Mouse (Mus musculus): Measurements from ENCODE around the gene Sigirr.
A peak's percentile ranks its signal among the peaks of the same experiment; 100 is the strongest.

Sigirr gene

DNA sequence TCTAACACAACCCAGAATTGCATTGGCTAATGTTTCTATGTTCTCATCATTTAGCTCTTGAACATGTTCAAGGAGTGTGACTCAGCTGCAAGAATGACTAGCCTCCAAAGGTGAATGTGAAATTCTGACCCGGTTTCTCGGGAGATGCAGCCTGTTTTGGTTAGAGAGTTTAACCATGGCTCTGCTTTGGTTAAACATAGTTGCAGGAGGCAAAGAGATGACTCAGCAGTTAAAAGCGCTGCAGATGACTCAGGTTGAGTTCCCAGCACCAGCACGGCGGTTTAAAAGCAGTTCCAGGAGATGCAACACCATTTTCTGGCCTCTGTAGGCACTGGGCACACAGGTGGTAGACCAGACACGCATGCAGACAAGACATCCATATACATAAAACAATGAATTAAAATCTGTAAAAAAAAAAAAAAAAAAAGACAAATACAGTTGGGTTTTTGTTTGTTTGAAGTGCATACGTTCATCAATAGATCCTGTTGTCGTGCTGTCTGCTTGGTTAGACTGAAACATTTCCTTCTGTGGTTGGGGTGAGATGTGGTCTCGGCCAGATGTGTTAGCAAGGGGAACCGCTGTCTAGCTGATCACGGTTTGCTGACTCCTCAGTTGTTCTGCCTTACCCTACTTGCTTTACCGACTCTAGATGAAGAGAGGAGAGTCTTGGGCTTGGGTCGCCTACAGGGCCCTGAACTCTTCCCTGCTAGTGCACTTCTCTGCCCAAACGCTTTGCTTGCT is 41.6 kb downstream of the Sigirr start:
- no peak for TF ChIP-seq GATA4 (IDR thresholded peaks at IDR 0.05; ENCODE audit: insufficient replicate concordance, low read length)

DNA sequence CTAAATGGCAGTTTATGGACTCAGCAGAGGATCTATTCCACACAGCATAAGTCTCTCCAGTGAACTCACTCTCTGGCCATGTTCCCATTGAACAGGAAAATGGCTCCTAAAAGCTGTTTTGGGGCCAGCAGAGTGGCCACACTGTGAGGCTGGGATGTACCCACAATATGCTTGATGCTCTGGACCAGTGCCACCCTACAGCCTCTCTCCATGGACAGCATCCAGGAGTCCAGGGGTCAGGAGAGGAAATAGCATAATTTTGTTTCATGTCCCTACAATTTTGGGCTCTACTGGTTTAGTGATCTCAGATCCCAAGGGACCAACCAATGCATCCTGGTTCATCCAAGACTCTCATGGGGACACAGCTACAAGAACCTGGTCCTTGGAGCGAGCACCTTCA is 42.8 kb downstream of the Sigirr start:
- no peak for TF ChIP-seq GATA4 (IDR thresholded peaks at IDR 0.05; ENCODE audit: insufficient replicate concordance, low read length)

DNA sequence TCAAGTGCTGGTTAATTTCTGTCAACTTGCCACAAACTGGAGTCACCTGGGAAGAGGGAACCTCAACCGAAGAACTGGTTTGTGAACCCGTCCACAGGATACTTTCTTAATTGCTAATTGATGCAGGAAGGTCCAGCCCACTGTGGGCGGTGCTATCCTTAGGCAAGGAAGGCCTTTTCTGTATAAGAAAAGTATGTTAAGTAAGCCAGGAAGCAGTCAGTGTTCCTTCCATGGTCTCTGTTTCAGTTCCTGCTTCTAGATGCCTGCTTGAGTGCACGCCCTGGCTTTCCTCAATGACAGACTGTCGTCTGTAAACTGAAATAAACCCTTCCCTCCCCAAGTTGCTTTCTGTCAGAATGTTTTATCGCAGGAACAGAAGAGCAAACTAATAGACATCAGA is 43.4 kb downstream of the Sigirr start:
- TF ChIP-seq GATA4 (IDR thresholded peaks at IDR 0.05; ENCODE audit: insufficient replicate concordance, low read length): no peak

DNA sequence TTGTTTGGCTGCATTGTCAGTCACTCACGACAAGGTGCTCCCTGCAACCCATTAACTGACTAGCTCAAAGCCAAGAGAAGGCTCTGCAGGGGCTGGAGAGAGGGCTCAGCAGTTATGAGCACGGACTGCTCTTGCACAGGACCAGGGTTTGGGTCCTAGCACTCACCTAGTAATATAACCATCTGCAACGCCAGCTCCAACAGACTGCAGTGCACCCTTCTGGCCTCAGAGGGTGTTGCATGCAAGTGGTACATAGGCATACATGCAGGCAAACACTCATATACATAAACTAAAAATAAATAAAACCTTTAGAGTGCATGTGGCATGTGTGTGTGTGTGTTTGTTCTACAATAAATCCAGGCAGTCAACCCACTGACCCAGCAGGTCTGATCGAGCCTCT is 44.6 kb downstream of the Sigirr start:
- no peak for TF ChIP-seq GATA4 (IDR thresholded peaks at IDR 0.05; ENCODE audit: insufficient replicate concordance, low read length)

DNA sequence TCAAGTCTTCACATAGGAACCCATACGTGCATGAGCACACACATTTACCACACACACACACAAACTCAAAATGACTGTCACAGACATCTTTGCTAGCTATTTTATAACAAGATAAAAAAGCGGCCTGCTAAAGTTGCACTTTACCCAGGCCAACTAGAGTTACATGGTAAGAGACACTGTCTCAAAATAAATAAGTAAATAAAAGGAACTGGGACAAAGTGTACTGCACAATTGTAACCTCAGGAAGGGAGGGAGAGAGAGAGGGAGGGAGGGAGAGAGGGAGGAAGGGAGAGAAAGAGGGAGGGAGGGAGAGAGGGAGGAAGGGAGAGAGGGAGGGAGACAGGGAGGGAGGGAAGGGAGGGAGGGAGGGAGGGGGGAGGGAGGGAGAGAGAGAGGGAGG is 48.0 kb downstream of the Sigirr start:
- no peak for TF ChIP-seq GATA4 (IDR thresholded peaks at IDR 0.05; ENCODE audit: insufficient replicate concordance, low read length)

DNA sequence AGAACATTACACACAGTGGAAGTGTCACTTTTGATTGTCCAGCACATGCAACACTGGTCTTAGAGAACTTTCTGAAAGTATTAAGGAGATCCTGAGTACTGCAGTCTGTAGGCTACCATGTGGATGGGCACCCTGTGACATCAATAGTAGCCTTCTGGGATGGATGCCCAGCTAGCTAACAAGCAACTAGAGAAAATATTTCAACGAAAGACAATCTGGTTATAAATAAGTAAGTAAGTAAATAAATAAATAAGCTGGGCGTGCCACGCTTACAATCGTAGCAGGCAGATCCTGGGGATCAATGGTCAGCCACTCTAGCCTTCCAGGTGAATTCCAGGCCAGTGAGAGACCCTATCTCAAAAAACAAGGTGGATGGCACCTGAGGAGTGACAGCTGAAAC is 48.4 kb downstream of the Sigirr start:
- no peak for TF ChIP-seq GATA4 (IDR thresholded peaks at IDR 0.05; ENCODE audit: insufficient replicate concordance, low read length)

DNA sequence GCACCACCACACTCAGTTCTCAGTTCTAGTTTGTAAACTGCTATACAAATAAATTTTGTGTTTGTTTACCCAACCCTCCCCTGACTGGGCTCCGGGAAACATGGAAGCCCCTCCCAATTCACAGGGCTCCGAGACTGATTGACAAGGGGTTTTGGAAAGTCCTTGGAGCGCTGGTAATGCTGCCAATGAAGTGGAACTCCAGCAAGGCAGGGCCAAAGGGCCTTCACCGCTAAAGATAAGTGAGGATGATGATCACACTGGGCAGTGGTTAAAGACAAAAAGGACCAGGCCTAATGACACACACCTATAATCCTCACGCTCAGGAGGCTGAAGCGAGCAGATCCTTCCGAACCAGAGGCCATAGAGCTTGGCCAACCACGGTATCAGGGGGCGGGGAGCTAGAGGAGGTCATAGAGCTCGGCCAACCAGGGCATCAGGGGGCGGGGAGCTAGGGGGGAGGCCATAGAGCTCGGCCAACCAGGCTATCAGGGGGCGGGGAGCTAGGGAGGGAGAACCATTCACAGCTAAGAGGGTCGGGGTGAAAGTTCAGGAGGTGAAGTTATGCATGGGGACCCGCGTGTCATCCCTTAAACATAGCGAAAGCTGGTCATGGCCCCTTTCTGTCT is 49.2 kb downstream of the Sigirr start:
- TF ChIP-seq GATA4 (IDR thresholded peaks at IDR 0.05; ENCODE audit: insufficient replicate concordance, low read length): peak; percentile 15; the same call in 1 of the 2 replicates

DNA sequence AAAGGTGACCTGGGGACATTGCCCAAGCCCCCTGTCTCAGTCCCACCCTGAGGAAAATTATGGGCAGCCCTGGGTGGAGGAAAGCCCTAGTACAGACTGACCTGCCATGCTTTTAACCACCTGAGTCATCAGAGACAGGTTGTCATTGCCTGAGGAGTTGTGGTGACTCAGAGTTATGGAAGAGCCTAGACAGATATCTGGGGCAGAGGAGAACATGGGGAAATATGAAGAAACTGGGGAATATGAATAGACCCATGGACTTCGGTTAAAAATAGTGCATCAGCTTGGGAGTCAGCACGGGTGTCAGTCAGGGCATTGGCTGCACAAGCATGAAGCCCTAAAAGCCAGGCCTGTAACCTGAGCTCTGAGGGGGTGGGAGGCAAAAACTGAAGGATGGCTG is 51.0 kb downstream of the Sigirr start:
- no peak for TF ChIP-seq GATA4 (IDR thresholded peaks at IDR 0.05; ENCODE audit: insufficient replicate concordance, low read length)

DNA sequence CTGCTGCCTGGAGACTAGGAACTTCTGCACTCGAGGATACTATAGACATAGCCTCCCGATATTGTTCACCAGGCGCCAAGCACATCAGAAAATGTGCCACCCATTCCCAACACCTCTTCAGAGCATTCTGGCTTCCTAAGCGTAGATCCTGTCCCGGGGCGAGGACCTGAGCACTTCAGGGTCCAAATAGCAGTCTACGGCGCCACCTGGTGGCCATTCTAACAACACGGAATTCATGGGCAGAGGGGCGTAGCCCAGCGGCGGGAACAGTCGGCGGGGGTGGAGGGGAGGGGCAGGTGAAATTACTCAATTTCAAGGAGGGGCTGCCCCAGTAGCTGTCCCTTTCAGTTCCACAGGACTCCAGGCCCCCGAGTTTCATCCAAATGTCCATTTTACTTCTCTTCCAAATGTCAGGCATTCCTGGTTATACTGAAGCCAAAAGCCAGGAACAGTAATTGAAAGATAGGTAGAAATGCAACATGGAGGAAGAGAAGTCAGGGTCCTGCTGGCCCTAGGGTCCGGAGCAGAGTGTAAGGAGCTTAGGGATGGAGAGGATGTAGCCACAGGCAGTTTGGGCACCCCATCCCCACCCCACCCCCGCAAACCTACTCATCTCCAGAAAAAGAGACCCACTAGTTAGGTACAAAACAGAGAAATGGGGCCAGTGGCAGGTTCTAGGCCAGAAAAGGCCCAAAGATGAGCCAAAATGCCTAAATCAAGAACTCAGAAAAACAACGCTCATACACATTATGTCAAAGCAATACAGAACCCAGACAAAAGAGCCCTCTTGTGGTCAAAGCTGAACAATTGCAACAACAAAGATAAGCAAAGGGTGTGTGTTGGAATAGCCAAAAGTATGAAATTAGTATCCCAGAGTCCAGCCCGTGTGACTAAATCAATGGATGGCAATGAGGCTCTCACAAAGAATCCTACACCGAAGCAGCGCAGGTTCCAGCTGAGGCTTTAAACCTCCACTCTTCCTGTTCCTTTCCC is 51.9 kb downstream of the Sigirr start:
- TF ChIP-seq GATA4 (IDR thresholded peaks at IDR 0.05; ENCODE audit: insufficient replicate concordance, low read length): peak; percentile 61; the same call in 1 of the 2 replicates

DNA sequence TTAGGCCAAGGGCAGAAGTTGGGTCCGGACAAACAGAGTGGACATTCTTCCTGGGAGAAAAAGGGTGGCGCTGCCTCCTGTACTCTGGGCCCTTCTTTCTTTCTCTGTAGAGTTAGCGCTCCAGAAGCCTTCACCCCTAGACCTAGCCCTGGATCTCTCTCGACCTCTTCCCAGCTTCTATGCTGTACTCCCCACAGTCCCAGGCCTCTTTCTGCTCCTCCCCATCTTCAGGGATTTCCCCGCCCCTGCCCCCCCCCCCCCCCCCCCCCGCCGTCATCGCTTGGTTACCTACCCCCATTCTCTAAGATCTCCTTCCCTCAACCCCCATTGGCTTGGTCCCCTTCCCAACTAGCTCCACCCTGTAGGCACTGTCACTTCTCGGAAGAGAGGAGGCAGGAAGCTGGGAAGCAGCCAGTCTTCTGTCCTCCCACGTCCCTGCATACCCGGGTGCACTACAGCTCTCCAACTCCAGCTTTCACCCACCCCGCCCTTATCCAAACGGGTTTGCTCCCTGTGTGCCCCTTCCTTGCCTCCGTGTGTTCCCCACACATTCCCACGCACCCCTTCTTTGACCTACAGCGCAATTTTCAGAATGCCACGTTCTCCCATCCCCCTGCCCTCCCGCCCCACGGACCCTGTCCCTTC is 52.7 kb downstream of the Sigirr start:
- TF ChIP-seq GATA4 (IDR thresholded peaks at IDR 0.05; ENCODE audit: insufficient replicate concordance, low read length): no peak; the same call in 1 of the 2 replicates

DNA sequence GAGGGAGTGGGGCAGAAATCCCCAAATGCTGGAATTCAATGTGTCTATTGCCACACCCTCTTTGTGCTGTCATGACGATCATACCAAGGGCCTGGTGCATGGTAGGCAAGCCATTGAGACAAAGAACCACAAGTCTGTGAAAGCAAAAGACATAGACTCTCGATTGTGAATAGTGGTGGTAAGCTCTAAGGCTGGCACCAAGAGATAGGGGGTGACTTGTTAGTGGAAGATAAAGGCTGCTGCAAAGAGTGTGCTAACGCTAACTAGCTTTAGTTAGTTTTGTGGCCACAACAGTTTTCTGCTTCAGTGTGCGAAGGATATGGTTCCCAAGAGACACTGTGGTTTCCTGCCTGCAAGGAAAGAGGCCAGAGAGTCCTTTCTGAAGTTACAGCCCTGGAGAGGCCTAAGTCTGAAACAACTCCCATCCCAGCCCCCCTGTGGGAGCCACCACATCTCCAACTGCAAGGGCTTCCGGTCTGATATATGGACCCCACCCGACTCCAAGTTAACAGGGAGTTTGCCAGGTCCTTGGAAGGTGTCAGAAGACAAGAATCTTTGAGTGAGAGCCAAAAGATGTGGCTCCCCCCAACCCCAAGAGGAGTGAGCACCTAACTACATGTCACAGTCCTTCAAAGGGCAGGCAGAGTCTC is 53.3 kb downstream of the Sigirr start:
- no peak for TF ChIP-seq GATA4 (IDR thresholded peaks at IDR 0.05; ENCODE audit: insufficient replicate concordance, low read length)

DNA sequence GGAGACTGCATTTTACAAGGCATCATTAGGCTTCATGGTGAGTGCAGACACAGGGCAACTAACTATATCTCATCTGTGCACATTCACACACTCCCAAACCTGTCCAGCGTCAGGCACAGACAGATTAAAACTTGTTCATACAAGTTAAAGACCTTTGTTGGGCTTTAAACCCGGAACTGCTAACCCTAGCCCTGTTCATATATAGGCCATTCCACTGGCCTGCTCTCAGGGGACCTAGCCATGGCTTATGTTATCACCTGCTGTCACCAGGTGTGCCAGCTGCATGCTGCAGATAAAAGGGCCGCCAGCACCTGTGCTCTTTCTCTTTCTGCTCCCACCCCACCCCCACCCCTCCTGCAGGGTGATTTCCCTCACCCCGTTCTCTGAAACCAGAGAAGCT is 57.8 kb downstream of the Sigirr start:
- TF ChIP-seq GATA4 (IDR thresholded peaks at IDR 0.05; ENCODE audit: insufficient replicate concordance, low read length): no peak

DNA sequence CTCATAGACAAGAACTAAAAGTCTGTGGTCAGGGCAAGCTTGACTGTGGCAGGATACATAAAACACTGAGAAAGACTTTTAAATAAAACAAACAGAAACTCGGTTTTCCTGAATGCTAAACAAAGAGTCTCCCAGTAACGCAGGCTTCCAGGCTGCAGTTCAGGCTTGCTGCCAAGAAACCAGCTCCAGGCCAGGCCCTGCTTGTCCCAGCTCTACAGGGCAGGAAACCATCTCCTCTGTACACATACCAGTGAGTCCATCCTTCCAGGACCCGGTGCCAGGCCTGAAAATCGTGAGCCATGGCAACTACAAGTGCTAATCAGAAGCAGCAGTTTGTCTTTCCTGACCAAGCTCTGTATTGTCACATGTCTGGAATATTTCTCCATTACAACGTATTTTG is 58.7 kb downstream of the Sigirr start:
- no peak for TF ChIP-seq GATA4 (IDR thresholded peaks at IDR 0.05; ENCODE audit: insufficient replicate concordance, low read length)
